Comparison of ENCODE assay signal across 8 mouse cellular contexts in the genomic region with DNA sequence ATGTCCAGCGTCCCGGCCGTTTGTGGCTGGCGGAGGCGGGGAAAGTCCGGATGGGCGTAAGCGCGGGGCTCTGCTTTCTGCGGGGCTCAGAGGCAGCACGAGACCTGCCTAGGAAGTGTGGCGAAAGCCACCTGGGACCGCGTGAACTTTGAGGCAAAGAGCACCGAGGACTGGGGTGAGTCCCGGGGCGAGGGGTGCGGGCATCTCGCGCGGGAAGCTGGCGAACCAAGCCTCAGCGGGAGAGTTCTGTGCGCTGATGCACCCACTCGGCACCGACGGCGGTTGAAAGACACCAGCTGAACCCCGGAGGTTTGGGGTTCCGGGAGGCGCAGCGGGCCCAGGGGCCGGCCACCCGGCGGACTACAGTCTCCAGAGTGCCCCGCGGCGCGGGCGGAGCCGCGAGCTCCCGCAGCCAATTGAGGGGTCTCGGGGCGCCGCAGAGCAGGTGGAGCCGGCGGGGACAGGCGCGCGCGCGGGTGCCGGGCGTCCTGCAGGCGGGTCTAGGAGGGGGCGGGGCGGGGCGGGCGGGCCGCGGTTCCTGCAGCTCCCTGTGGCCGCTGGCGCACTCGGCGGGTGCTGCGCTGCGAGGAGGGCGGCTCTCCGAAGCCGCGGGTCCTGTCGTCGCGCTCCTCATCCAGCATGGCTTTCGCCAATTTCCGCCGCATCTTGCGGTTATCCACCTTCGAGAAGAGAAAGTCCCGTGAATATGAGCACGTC. TPM values are rescaled to one million over a fixed set of nuclear protein-coding genes. Genes with fewer than 3 reads are reported as not detected.
DNase-seq lines count a peak whose midpoint lies in the region; ATAC-seq and TF ChIP-seq lines count a peak whose summit lies in the region.

Gene Stk10 (plus strand): TSS at position 541 of the 717 bp plus-strand sequence.

- TF ChIP-seq POLR2A in bone marrow, adult 2 months (IDR thresholded peaks at IDR 0.05; ENCODE audit: borderline replicate concordance, control insufficient read depth, low read depth, low read length) = peak; percentile 93

- no peaks in the 10 kb centered on the region for H3K36me3 ChIP-seq in embryonic facial prominence, embryonic 14.5 days (ENCODE audit: control insufficient read depth, insufficient read depth, low read length)
- no peaks in the 10 kb centered on the region for H3K36me3 ChIP-seq in heart, embryonic 10.5 days
- no peaks in the 10 kb centered on the region for H3K36me3 ChIP-seq in kidney, embryonic 15.5 days
- 0 out of 2 replicates have a peak, but pooled peaks cover 7% of the 10 kb centered on the region for H3K36me3 ChIP-seq in limb, embryonic 15.5 days
- no peaks in the 10 kb centered on the region for H3K36me3 ChIP-seq in midbrain, postnatal 0 days (ENCODE audit: insufficient read depth, low read length)

- H3K4me1 ChIP-seq in bone marrow, adult 2 months (ENCODE audit: control insufficient read depth, insufficient read depth, low read length) = peaks cover 6% of the 10 kb centered on the region
- peaks cover 17% of the 10 kb centered on the region for H3K4me1 ChIP-seq in embryonic facial prominence, embryonic 14.5 days (ENCODE audit: control insufficient read depth, insufficient read depth, low read length)
- H3K4me1 ChIP-seq in heart, embryonic 10.5 days = peaks cover 29% of the 10 kb centered on the region
- H3K4me1 ChIP-seq in kidney, embryonic 15.5 days = peaks cover 44% of the 10 kb centered on the region
- H3K4me1 ChIP-seq in limb, embryonic 15.5 days = peaks cover 29% of the 10 kb centered on the region
- H3K4me1 ChIP-seq in midbrain, postnatal 0 days (ENCODE audit: insufficient read depth, low read length) = 0 out of 2 replicates have a peak, but pooled peaks cover 6% of the 10 kb centered on the region

- H3K9ac ChIP-seq in embryonic facial prominence, embryonic 14.5 days (ENCODE audit: low read depth, low read length) = peak within 1 kb of the TSS; percentile 70
- H3K9ac ChIP-seq in kidney, embryonic 15.5 days = peak within 1 kb of the TSS; percentile 55
- H3K9ac ChIP-seq in limb, embryonic 15.5 days = peak within 1 kb of the TSS; percentile 60
- peak within 1 kb of the TSS; percentile 63 for H3K9ac ChIP-seq in midbrain, postnatal 0 days (replicated peaks; ENCODE audit: low read length, poor library complexity, severe bottlenecking)

- TF ChIP-seq CTCF in bone marrow, adult 2 months (IDR thresholded peaks at IDR 0.05; ENCODE audit: control insufficient read depth, insufficient read depth, low read length) = no peak
- no peak for TF ChIP-seq CTCF in midbrain, postnatal 0 days (IDR thresholded peaks at IDR 0.05)

- H3K4me3 ChIP-seq in bone marrow, adult 2 months (replicated peaks; ENCODE audit: control insufficient read depth, low read depth, low read length) = peak within 1 kb of the TSS; percentile 83
- peak within 1 kb of the TSS; percentile 69 for H3K4me3 ChIP-seq in embryonic facial prominence, embryonic 14.5 days (ENCODE audit: low read depth, low read length)
- H3K4me3 ChIP-seq in heart, embryonic 10.5 days = peak within 1 kb of the TSS; percentile 83
- H3K4me3 ChIP-seq in kidney, embryonic 15.5 days (replicated peaks) = peak within 1 kb of the TSS; percentile 74
- H3K4me3 ChIP-seq in limb, embryonic 15.5 days = peak within 1 kb of the TSS; percentile 66
- peak within 1 kb of the TSS; percentile 68 for H3K4me3 ChIP-seq in midbrain, postnatal 0 days (ENCODE audit: low read depth, low read length)

- DNase-seq in A20 (ENCODE audit: low read depth, low spot score) = peak; percentile 94
- DNase-seq in embryonic facial prominence, embryonic 14.5 days (ENCODE audit: low spot score) = peak; percentile 95
- peak; percentile 96 for DNase-seq in heart, embryonic 10.5 days (ENCODE audit: low spot score)
- peak; percentile 83 for DNase-seq in midbrain, postnatal 0 days (ENCODE audit: low spot score)
- peak; percentile 72 to 89 for DNase-seq in spleen, postnatal 10 days (ENCODE audit: low spot score in 2 of 2)

- H3K4me2 ChIP-seq in embryonic facial prominence, embryonic 14.5 days (ENCODE audit: low read depth, low read length) = peak within 1 kb of the TSS; percentile 100
- H3K4me2 ChIP-seq in kidney, embryonic 15.5 days = peak within 1 kb of the TSS; percentile 89
- H3K4me2 ChIP-seq in limb, embryonic 15.5 days = peak within 1 kb of the TSS; percentile 88
- H3K4me2 ChIP-seq in midbrain, postnatal 0 days (ENCODE audit: low read depth, low read length, poor library complexity, severe bottlenecking) = peak within 1 kb of the TSS; percentile 97

- H3K27me3 ChIP-seq in embryonic facial prominence, embryonic 14.5 days (replicated peaks; ENCODE audit: control insufficient read depth, insufficient read depth, low read length) = no peaks in the 10 kb centered on the region; the same call in 1 of the 2 replicates
- H3K27me3 ChIP-seq in heart, embryonic 10.5 days (ENCODE audit: insufficient read depth, poor library complexity, severe bottlenecking) = peaks cover 26% of the 10 kb centered on the region
- H3K27me3 ChIP-seq in kidney, embryonic 15.5 days = 0 out of 2 replicates have a peak, but pooled peaks cover 11% of the 10 kb centered on the region
- H3K27me3 ChIP-seq in limb, embryonic 15.5 days = no peaks in the 10 kb centered on the region
- no peaks in the 10 kb centered on the region for H3K27me3 ChIP-seq in midbrain, postnatal 0 days (ENCODE audit: insufficient read depth, low read length)

- H3K9me3 ChIP-seq in embryonic facial prominence, embryonic 14.5 days (ENCODE audit: control insufficient read depth, low read length) = no peaks in the 10 kb centered on the region
- no peaks in the 10 kb centered on the region for H3K9me3 ChIP-seq in heart, embryonic 10.5 days
- H3K9me3 ChIP-seq in kidney, embryonic 15.5 days (replicated peaks) = no peaks in the 10 kb centered on the region
- H3K9me3 ChIP-seq in limb, embryonic 15.5 days = no peaks in the 10 kb centered on the region
- H3K9me3 ChIP-seq in midbrain, postnatal 0 days (ENCODE audit: low read length) = no peaks in the 10 kb centered on the region

- WGBS in bone marrow, adult 2 months = under 1% methylated on average over 82 of the region's 82 CpGs
- WGBS in embryonic facial prominence, embryonic 14.5 days = under 1% methylated on average over 32 of the region's 82 CpGs
- under 1% methylated on average over 76 of the region's 82 CpGs for WGBS in heart, embryonic 10.5 days
- WGBS in kidney, embryonic 15.5 days = 0% methylated on average over 77 of the region's 82 CpGs
- under 1% methylated on average over 55 of the region's 82 CpGs for WGBS in limb, embryonic 15.5 days
- under 1% methylated on average over 69 of the region's 82 CpGs for WGBS in midbrain, postnatal 0 days

- ATAC-seq in embryonic facial prominence, embryonic 14.5 days (ENCODE audit: low read depth) = peak; percentile 96
- peak; percentile 93 for ATAC-seq in kidney, embryonic 15.5 days (replicated peaks; ENCODE audit: low FRiP score)
- ATAC-seq in limb, embryonic 15.5 days (ENCODE audit: insufficient number of reproducible peaks, low FRiP score, low TSS enrichment, low read depth) = peak; percentile 93
- ATAC-seq in midbrain, postnatal 0 days (ENCODE audit: low FRiP score) = peak; percentile 91

- H3K27ac ChIP-seq in bone marrow, adult 2 months (ENCODE audit: control insufficient read depth, insufficient read depth, low read depth, low read length, poor library complexity) = peak within 1 kb of the TSS; percentile 73
- H3K27ac ChIP-seq in embryonic facial prominence, embryonic 14.5 days (replicated peaks; ENCODE audit: low read depth, low read length) = no peak within 1 kb of the TSS
- H3K27ac ChIP-seq in heart, embryonic 10.5 days = peak within 1 kb of the TSS; percentile 87
- H3K27ac ChIP-seq in kidney, embryonic 15.5 days = peak within 1 kb of the TSS; percentile 64; the same call in 1 of the 2 replicates
- H3K27ac ChIP-seq in limb, embryonic 15.5 days = peak within 1 kb of the TSS; percentile 51; the same call in 1 of the 2 replicates
- no peak within 1 kb of the TSS for H3K27ac ChIP-seq in midbrain, postnatal 0 days (ENCODE audit: low read depth, low read length)

RNA-seq across cellular contexts. Expression of gene Stk10, which starts in this region (rescaled TPM):
- polyA plus RNA-seq in bone marrow, adult 2 months (2011; ENCODE audit: insufficient read depth, insufficient read length, low replicate concordance, missing spikeins) = 17.6 and 23.9 TPM in 2 replicates
- 2.8 and 2.9 TPM in 2 replicates for polyA plus RNA-seq in embryonic facial prominence, embryonic 14.5 days (2014; fragmentation: Nextera tagmentation; extraction: Ambion mirVana)
- polyA plus RNA-seq in heart, embryonic 10.5 days (2016; fragmentation: Nextera tagmentation; extraction: Ambion mirVana) = 2.3 and 2.8 TPM in 2 replicates
- polyA plus RNA-seq in kidney, embryonic 15.5 days (2015; fragmentation: Nextera tagmentation; extraction: Ambion mirVana) = 5.4 TPM in 2 replicates
- polyA plus RNA-seq in limb, embryonic 15.5 days (2015; fragmentation: Nextera tagmentation; extraction: Ambion mirVana) = 3.5 and 4.1 TPM in 2 replicates
- total RNA-seq in midbrain, postnatal 0 days (2014; rRNA removed) = 4.7 and 9.4 TPM in 2 replicates
- polyA plus RNA-seq in midbrain, postnatal 0 days (2015; fragmentation: Nextera tagmentation; extraction: Ambion mirVana) = 0.87 and 0.99 TPM in 2 replicates

Comparison
In these comparisons a context has a peak if more than half of its experiments do, and no peak if none do; other contexts are left out.
1. H3K27ac ChIP-seq: peak in bone marrow, adult 2 months (single experiment), heart, embryonic 10.5 days (single experiment), kidney, embryonic 15.5 days (single experiment) and limb, embryonic 15.5 days (single experiment); none in embryonic facial prominence, embryonic 14.5 days (single experiment) and midbrain, postnatal 0 days (single experiment).
2. Peak in every context shown above with its lines, with median percentiles within 50 percentile points of each other: DNase-seq, H3K4me3 ChIP-seq, ATAC-seq, H3K4me2 ChIP-seq and H3K9ac ChIP-seq.